Mouse (Mus musculus): ENCODE data around the gene Entpd4b. TPM values are rescaled to one million over a fixed set of nuclear protein-coding genes. Genes with fewer than 3 reads are reported as not detected.
"Not testable (repeated sequence)": the region's sequence is repeated elsewhere in the genome, so short reads cannot be mapped to it uniquely, and the experiment has no call there.

Entpd4b gene
- polyA plus RNA-seq, 1 experiment = 62.1 TPM

- not testable (repeated sequence) for H3K27me3 ChIP-seq (replicated peaks; ENCODE audit: control insufficient read depth, insufficient read depth, low read length); H3K36me3 ChIP-seq (ENCODE audit: control insufficient read depth, insufficient read depth, low read length); H3K4me3 ChIP-seq (ENCODE audit: insufficient read depth, low read depth, low read length); DNase-seq; H3K27ac ChIP-seq (ENCODE audit: insufficient read depth, low read depth, low read length); H3K4me1 ChIP-seq (ENCODE audit: control insufficient read depth, insufficient read depth, low read length)
- no CpG with 5 or more reads among the region's 4 CpGs for WGBS
Measured at GRCm38 (mm10) chr14:69547310-69547709, 7.9 kb upstream of the Entpd4b start.

GRCm38 (mm10) chr14:69556820-69557219, 1.6 kb downstream of the Entpd4b start:
- H3K4me3 ChIP-seq (ENCODE audit: insufficient read depth, low read depth, low read length); DNase-seq; H3K27me3 ChIP-seq (replicated peaks; ENCODE audit: control insufficient read depth, insufficient read depth, low read length); H3K36me3 ChIP-seq (ENCODE audit: control insufficient read depth, insufficient read depth, low read length); H3K4me1 ChIP-seq (ENCODE audit: control insufficient read depth, insufficient read depth, low read length); H3K27ac ChIP-seq (ENCODE audit: insufficient read depth, low read depth, low read length): not testable (repeated sequence)
- WGBS = no CpG with 5 or more reads among the region's 8 CpGs

- DNase-seq; H3K36me3 ChIP-seq (ENCODE audit: control insufficient read depth, insufficient read depth, low read length); H3K4me3 ChIP-seq (ENCODE audit: insufficient read depth, low read depth, low read length); H3K4me1 ChIP-seq (ENCODE audit: control insufficient read depth, insufficient read depth, low read length); H3K27me3 ChIP-seq (replicated peaks; ENCODE audit: control insufficient read depth, insufficient read depth, low read length); H3K27ac ChIP-seq (ENCODE audit: insufficient read depth, low read depth, low read length): not testable (repeated sequence)
- no CpG with 5 or more reads among the region's 14 CpGs for WGBS
Measured at GRCm38 (mm10) chr14:69557550-69557949, 2.3 kb downstream of the Entpd4b start.

Other genes starting within 250 kb of the Entpd4b start
- 8.2 and 12.7 TPM in 2 replicates for gene Gm16867, start 52.1 kb upstream of the Entpd4b start, polyA plus RNA-seq (2012; rRNA removed)
- 0.03 and 0.04 TPM in 2 replicates for gene Gm27179, start 42.9 kb upstream of the Entpd4b start, polyA plus RNA-seq (2012; rRNA removed)